Mouse (Mus musculus) liver, embryonic 11.5 days (tissue): ENCODE measurements around the gene Mrfap1. TPM values are rescaled to one million over a fixed set of nuclear protein-coding genes. Genes with fewer than 3 reads are reported as not detected.

Experiments used
- ATAC-seq: fragments of 200-750 bp; cut with Nextera tagmentation; replicated peaks from 2 replicates; pipeline ENCODE4 v1.8.0; 2017; ENCODE audit warnings: moderate number of reproducible peaks, mild to moderate bottlenecking, moderate TSS enrichment, moderate library complexity; ENCODE audit not compliant: low FRiP score
- DNase-seq: peaks from one replicate; pipeline ENCODE4 v3.0.0-alpha.2; 2017; ENCODE audit warnings: low spot score
- H3K27ac ChIP-seq: fragments of 300-500 bp; sonication (generic); 2 replicates; pipeline ENCODE4 v1.5.1; 2014; ENCODE audit warnings: mild to moderate bottlenecking, low read depth, low read length, control low read depth
- H3K27me3 ChIP-seq: fragments of 300-500 bp; sonication (generic); replicated peaks from 2 replicates; pipeline ENCODE4 v1.6.1; 2014; ENCODE audit warnings: low read length, mixed read lengths; ENCODE audit not compliant: control insufficient read depth, insufficient read depth
- H3K36me3 ChIP-seq: fragments of 300-500 bp; sonication (generic); 2 replicates; pipeline ENCODE4 v1.6.1; 2014; ENCODE audit warnings: mild to moderate bottlenecking, low read length, moderate library complexity, mixed read lengths; ENCODE audit not compliant: control insufficient read depth, insufficient read depth
- H3K4me1 ChIP-seq: fragments of 300-500 bp; sonication (generic); replicated peaks from 2 replicates; pipeline ENCODE4 v1.6.1; 2014; ENCODE audit warnings: low read length, mixed read lengths; ENCODE audit not compliant: control insufficient read depth, insufficient read depth
- H3K4me2 ChIP-seq: fragments of 300-500 bp; sonication (generic); 2 replicates; pipeline ENCODE4 v1.6.1; 2014; ENCODE audit warnings: mild to moderate bottlenecking, control low read depth, moderate library complexity
- H3K4me3 ChIP-seq: fragments of 300-500 bp; sonication (generic); 2 replicates; pipeline ENCODE4 v1.5.1; 2014; ENCODE audit warnings: low read depth, low read length, control low read depth
- H3K9ac ChIP-seq: fragments of 300-500 bp; sonication (generic); 2 replicates; pipeline ENCODE4 v1.6.1; 2014; ENCODE audit warnings: low read depth, low read length, control low read depth
- H3K9me3 ChIP-seq: fragments of 300-500 bp; sonication (generic); 2 replicates; pipeline ENCODE4 v1.6.1; 2016; ENCODE audit warnings: low read length, inconsistent platforms, mixed read lengths; ENCODE audit not compliant: control insufficient read depth
- WGBS: fragments of 180-500 bp; shearing (Covaris S2); extraction: QIAGEN DNeasy Blood & Tissue Kit; methylation state at CpG from one replicate; pipeline ENCODE4 v1.1.7; 2014; 5-methylcytosine and 5-hydroxymethylcytosine counted together
- polyA plus RNA-seq: library from polyadenylated mRNA; unstranded; fragments of >200 nt; fragmentation: Nextera tagmentation; extraction: Ambion mirVana; gene quantifications from 2 replicates; pipeline ENCODE4 v1.2.1, GENCODE M21; 2014

Gene Mrfap1
- polyA plus RNA-seq, 1 experiment from 2014 or later: 366 TPM

DNA sequence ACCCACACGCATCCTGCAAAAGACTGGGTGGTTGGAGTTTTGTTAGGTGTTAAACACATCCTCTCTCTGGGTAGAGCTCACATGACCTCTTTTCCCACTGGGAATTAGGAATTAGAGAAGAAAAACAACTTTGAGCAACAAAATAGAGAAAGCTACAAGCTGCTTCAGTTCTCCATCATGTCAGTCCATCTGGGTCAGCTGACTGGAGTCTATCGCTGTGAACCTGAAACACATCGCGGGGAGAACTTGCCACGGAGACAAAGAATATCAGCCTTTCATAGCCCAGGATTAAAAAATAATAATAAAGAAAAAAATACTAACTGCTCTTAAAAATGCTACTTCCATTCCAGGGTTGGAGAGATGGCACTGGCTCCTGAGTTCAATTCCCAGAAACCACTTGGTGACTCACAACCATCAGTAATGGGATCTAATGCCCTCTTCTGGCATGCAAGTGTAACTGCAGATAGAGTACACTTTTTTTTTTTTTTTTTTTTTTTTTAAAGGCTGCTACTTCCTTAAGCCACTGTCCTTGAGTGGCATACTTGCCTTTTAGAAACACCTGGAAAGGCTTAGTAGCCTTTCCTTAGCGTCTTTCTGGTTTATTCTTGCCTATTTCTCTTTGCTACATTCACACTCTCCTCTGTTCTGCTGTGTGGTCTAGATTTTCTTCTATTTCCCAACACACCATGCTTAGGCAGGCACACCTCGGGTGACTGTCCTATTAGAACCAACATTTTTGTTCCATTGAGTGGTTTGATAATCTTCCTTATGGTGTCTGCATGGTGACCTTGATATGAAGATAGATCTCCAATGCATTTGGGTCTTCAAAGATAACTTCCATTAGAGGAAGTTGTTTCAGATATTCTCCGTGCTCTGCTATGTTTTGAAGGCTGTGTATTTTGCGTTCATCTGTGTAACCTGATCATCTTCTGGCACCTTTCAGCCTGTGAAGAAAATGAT lies 46.2 kb downstream of the Mrfap1 start:
- no peaks in the 10 kb centered on the region for H3K27me3 ChIP-seq
- no peaks in the 10 kb centered on the region for H3K9me3 ChIP-seq
- H3K9ac ChIP-seq: no peak overlapping the region
- peaks cover 13% of the 10 kb centered on the region; the same call in 1 of the 2 replicates for H3K4me1 ChIP-seq
- WGBS: 65% methylated on average over 9 of the region's 9 CpGs
- H3K27ac ChIP-seq: no peak overlapping the region
- no peak overlapping the region for H3K4me2 ChIP-seq
- ATAC-seq: no peak
- no peaks in the 10 kb centered on the region for H3K36me3 ChIP-seq
- DNase-seq: no peak
- H3K4me3 ChIP-seq: no peak overlapping the region

DNA sequence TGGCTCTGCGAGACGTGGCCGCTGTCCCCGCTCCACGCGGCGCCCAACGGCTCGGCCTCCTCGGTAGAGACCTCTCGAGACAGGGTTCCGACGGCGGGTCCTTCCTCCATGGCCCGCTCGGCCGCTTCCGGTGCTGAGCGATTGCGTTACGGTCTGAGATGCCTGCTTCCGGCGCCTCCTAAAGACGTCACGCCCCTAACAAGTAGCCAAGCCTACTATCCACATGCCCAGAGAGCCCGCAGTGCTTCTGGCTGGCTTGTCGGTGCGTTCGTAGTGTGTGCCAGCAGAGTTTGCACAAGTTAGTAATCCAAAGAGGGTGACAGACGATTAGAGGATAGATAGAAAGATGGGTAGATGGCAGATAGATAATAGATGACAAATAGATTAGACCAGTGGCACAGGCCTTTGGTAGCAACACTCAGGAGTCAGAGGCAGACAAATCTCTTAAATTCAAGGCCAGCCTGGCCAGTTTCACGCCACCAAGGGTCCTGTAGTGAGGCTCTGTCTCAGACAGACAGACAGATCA lies 48.0 kb downstream of the Mrfap1 start, which contains the start of gene Bloc1s4:
Bloc1s4 (minus strand) TSS at position 115 of the 526 bp plus-strand sequence.
- WGBS: 3% methylated on average over 30 of the region's 31 CpGs
- no peaks in the 10 kb centered on the region for H3K9me3 ChIP-seq
- no peaks in the 10 kb centered on the region for H3K27me3 ChIP-seq
- no peaks in the 10 kb centered on the region for H3K36me3 ChIP-seq
- H3K4me1 ChIP-seq: peaks cover 13% of the 10 kb centered on the region; the same call in 1 of the 2 replicates
- DNase-seq (peak; percentile 90), ATAC-seq (peak; percentile 87)
- H3K27ac ChIP-seq: no peak within 1 kb of the TSS; the same call in 1 of the 2 replicates
- H3K9ac ChIP-seq: peak within 1 kb of the TSS; percentile 88
- H3K4me3 ChIP-seq: peak within 1 kb of the TSS; percentile 95
- peak within 1 kb of the TSS; percentile 89 for H3K4me2 ChIP-seq

DNA sequence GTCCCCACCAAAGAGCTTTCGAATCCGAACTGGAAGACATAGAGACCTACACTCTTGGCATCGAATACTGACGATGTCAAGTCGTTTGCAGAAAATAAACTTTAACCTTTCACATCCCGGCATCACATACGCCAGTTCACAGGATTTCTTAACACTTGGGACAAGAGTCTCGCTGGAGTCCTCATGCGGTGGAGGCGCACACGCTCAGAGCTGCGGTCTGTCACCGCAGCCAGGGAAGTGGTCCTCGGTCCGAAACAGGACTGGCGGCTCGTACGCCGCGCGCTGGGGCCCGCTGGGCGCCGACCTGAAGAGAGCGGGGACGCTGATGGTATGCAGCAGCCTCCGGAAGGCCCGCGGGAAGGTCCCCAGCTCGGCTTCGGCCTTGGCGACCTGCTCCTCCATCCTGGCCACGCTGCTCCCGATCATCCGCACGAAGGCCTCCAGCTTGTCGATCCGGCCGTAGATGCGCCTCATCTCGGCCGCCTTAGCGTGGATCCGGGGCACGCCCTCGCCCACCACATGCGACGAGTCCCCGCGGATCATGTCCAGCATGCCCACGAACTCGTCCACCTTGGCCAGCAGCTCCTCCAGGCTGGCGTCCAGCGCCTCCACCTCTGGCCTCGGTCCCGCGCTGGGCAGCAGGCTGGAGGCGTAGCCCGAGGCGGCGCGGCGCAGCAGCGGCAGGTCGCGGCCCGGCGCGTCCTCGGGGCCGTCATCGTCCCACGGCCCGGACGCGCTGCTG lies 48.6 kb downstream of the Mrfap1 start:
- peak; percentile 70 for ATAC-seq
- 2% methylated on average over 73 of the region's 76 CpGs for WGBS

DNA sequence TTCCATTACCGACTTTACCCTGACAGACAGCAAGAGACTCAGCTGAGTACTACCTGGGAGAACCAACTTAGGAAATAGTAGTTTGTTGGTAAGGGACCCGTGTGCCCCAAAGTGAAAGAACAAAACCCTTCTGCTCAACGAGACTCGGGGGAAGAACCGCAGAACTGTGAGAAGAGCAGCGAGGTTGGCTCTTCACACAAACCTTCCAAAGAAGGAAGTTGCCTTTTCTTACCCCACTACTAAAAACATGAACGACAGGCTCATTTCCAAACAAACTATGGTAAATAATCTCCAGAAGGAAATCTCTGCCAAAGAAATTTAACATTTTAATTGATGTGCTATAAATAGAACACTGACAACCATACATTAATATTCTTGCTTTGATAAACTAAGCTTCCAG lies 49.5 kb downstream of the Mrfap1 start:
- peak overlapping the region; percentile 89 for H3K4me2 ChIP-seq
- H3K9me3 ChIP-seq: no peaks in the 10 kb centered on the region
- peak overlapping the region; percentile 95; the same call in 1 of the 2 replicates for H3K4me3 ChIP-seq
- no peak overlapping the region for H3K27ac ChIP-seq
- peaks cover 13% of the 10 kb centered on the region; the same call in 1 of the 2 replicates for H3K4me1 ChIP-seq
- H3K9ac ChIP-seq: no peak overlapping the region
- DNase-seq: no peak
- WGBS: 57% methylated on average over 7 of the region's 7 CpGs
- H3K36me3 ChIP-seq: no peaks in the 10 kb centered on the region
- ATAC-seq: no peak
- H3K27me3 ChIP-seq: no peaks in the 10 kb centered on the region

More for the DNA sequence above, 48.6 kb downstream of the Mrfap1 start:
- no peaks in the 10 kb centered on the region for H3K27me3 ChIP-seq
- no peak overlapping the region; the same call in 1 of the 2 replicates for H3K27ac ChIP-seq
- peak overlapping the region; percentile 88 for H3K9ac ChIP-seq
- no peak for DNase-seq
- no peaks in the 10 kb centered on the region for H3K36me3 ChIP-seq
- H3K4me1 ChIP-seq: peaks cover 13% of the 10 kb centered on the region; the same call in 1 of the 2 replicates
- peak overlapping the region; percentile 95 for H3K4me3 ChIP-seq
- peak overlapping the region; percentile 89 for H3K4me2 ChIP-seq
- H3K9me3 ChIP-seq: no peaks in the 10 kb centered on the region

Other genes with a start within 250 kb of the Mrfap1 start
- gene Tbc1d14, start 203.5 kb downstream of the Mrfap1 start, polyA plus RNA-seq: 26.0 and 30.2 TPM in 2 replicates
- gene D5Ertd579e, start 100.7 kb downstream of the Mrfap1 start, polyA plus RNA-seq: 19.3 TPM in 2 replicates
- gene Bloc1s4, start 48.1 kb downstream of the Mrfap1 start, polyA plus RNA-seq: 29.1 and 30.0 TPM in 2 replicates
- 17.4 and 20.2 TPM in 2 replicates for gene Man2b2, start 33.9 kb upstream of the Mrfap1 start, polyA plus RNA-seq
- gene Ppp2r2c, start 71.7 kb upstream of the Mrfap1 start, polyA plus RNA-seq: 0.30 and 0.33 TPM in 2 replicates
- gene Wfs1, start 192.4 kb upstream of the Mrfap1 start, polyA plus RNA-seq: 3.4 and 3.8 TPM in 2 replicates